Mouse (Mus musculus) thymus, adult 2 months (tissue): ENCODE data around the gene Olfml2b. TPM values are rescaled to one million over a fixed set of nuclear protein-coding genes. Genes with fewer than 3 reads are reported as not detected.
A peak's percentile ranks its signal among the peaks of the same experiment; 100 is the strongest.

Experiments used
- DNase-seq: peaks from one replicate; pipeline ENCODE4 v3.0.0; 2021
- H3K27ac ChIP-seq: fragments of 200-500 bp; 2 replicates; pipeline ENCODE4 v1.5.1; 2012; ENCODE audit warnings: low read length, control low read depth; ENCODE audit not compliant: control insufficient read depth, insufficient read depth
- H3K27me3 ChIP-seq: fragments of 200-500 bp; 2 replicates; pipeline ENCODE4 v1.6.1; 2012; ENCODE audit warnings: mild to moderate bottlenecking, low read length, moderate library complexity, mixed read lengths; ENCODE audit not compliant: control insufficient read depth, insufficient read depth
- H3K36me3 ChIP-seq: fragments of 200-500 bp; 2 replicates; pipeline ENCODE4 v1.6.1; 2012; ENCODE audit warnings: mild to moderate bottlenecking, low read length, moderate library complexity; ENCODE audit not compliant: control insufficient read depth, insufficient read depth
- H3K4me1 ChIP-seq: fragments of 200-500 bp; replicated peaks from 2 replicates; pipeline ENCODE4 v1.6.1; 2012; ENCODE audit warnings: low read length; ENCODE audit not compliant: control insufficient read depth, insufficient read depth
- H3K4me3 ChIP-seq: fragments of 200-500 bp; 2 replicates; pipeline ENCODE4 v1.5.1; 2012; ENCODE audit warnings: mild to moderate bottlenecking, low read length, control low read depth, moderate library complexity; ENCODE audit not compliant: control insufficient read depth, insufficient read depth
- CTCF ChIP-seq: fragments of 200-500 bp; IDR thresholded peaks from 2 replicates; pipeline ENCODE4 v1.5.1; 2012; ENCODE audit warnings: mild to moderate bottlenecking, control low read depth, low read length, moderate library complexity, borderline replicate concordance; ENCODE audit not compliant: control insufficient read depth, poor library complexity, insufficient read depth; ENCODE audit errors: extremely low read depth
- POLR2A ChIP-seq: fragments of 200-500 bp; IDR thresholded peaks from 2 replicates; pipeline ENCODE4 v1.6.1; 2012; ENCODE audit warnings: mild to moderate bottlenecking, low read length, control low read depth, moderate library complexity; ENCODE audit not compliant: control insufficient read depth, poor library complexity, insufficient read depth; ENCODE audit errors: extremely low read depth
- WGBS: fragments of 180-500 bp; shearing (Covaris S2); methylation state at CpG from one replicate; pipeline ENCODE4 v1.1.7; 2018; 5-methylcytosine and 5-hydroxymethylcytosine counted together
- polyA plus RNA-seq: library from polyadenylated mRNA; depleted of rRNA; stranded (reverse); fragments of >200 nt; gene quantifications from 2 replicates; pipeline ENCODE4 v1.2.3, GENCODE M21; 2012

Gene Olfml2b
- polyA plus RNA-seq, 1 experiment: 4.8 TPM

DNA sequence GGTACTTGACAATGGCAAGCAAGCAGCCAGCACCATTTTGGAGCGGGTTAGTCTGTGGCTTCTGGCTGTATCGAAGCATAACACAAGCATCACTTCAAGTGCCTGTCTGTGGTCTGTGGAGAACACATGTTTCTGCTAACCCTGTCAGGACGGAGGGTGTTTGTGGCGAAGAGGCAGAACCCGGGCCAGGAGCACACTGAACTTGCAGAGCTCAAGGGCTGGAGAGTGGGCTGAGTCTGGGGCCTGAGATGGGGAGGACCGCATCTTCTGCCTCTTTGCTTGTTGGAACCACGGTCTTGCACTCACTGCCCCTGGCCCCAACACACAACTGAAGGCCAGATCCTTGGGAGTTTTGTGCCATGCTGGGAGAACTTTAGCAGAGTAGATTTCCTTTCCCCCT, 34.5 kb upstream of the Olfml2b start:
- Histone ChIP-seq H3K27me3 (no peaks in the 10 kb centered on the region), H3K27ac (no peak overlapping the region), H3K36me3 (no peaks in the 10 kb centered on the region), H3K4me1 (no peaks in the 10 kb centered on the region), H3K4me3 (no peak overlapping the region)
- TF ChIP-seq POLR2A: no peak
- no peak for TF ChIP-seq CTCF
- WGBS: 24% methylated on average over 7 of the region's 7 CpGs
- no peak for DNase-seq

DNA sequence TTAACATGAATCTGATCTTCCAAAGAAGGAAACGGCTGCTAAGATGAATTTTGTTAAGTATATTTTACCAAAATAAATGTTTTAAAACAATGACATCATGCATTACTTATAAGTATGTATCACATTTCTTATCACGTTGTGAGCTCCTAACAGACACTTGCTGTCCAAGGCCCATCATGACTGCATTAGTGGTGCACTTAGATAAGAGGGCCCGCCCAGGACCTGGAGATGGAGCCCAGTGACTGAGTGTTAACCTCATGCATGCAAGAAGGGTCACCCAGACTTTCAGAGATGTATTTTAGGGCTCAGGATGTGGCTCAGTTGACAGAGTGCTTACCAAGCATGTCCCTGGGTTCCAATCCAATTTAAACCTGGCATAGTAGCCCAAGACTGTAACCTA, 34.0 kb upstream of the Olfml2b start:
- 80% methylated on average over 3 of the region's 3 CpGs for WGBS
- no peak for DNase-seq
- H3K4me1 ChIP-seq: no peaks in the 10 kb centered on the region
- TF ChIP-seq CTCF (no peak), POLR2A (no peak)
- H3K27ac ChIP-seq: no peak overlapping the region
- H3K27me3 ChIP-seq: no peaks in the 10 kb centered on the region
- no peak overlapping the region for H3K4me3 ChIP-seq
- no peaks in the 10 kb centered on the region for H3K36me3 ChIP-seq

DNA sequence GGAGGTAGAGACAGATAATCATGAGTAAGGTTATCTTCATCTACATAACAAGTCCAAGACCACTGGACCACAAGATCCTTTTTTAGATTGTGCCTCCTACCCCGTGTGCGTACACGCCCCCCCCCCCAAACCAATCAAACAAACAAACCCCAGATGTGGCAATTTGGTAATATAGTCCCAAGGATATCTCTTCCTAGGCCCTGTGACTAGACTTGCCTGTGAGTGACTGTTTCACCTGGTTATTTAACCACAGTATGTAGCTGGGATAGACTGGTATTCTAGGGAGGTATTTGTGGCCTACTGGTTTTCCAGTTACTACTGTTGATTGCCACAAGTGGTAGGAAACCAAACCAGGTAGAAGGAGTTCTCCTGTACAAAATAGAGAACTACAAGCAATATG, 33.6 kb upstream of the Olfml2b start:
- TF ChIP-seq CTCF: no peak
- no peak for TF ChIP-seq POLR2A
- DNase-seq: no peak
- Histone ChIP-seq H3K36me3 (no peaks in the 10 kb centered on the region), H3K4me1 (no peaks in the 10 kb centered on the region), H3K27ac (no peak overlapping the region), H3K4me3 (no peak overlapping the region), H3K27me3 (no peaks in the 10 kb centered on the region)
- WGBS: 71% methylated on average over 3 of the region's 3 CpGs

DNA sequence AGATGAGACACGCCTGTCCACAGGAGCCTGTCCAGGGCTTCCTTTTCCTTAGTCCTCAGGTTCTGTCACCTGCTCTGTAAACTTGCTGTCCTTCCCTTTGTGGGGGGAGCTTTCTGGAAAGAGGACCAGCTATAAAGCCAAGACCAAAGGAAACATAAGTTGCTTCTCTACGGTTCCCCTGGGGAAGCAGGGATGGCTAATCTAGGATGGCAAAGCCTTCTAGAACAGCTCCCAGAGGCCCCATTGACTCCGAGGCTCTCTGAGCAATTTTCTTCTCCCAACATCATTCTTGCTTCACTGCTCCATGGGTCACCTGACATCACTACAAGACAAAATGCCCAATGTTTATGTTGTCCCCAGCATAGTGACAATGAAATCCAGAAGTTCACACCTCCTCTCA, 32.7 kb upstream of the Olfml2b start:
- Histone ChIP-seq H3K36me3 (no peaks in the 10 kb centered on the region), H3K27ac (no peak overlapping the region), H3K27me3 (no peaks in the 10 kb centered on the region), H3K4me3 (no peak overlapping the region), H3K4me1 (no peaks in the 10 kb centered on the region)
- DNase-seq: no peak
- no peak for TF ChIP-seq CTCF
- no peak for TF ChIP-seq POLR2A
- WGBS: 96% methylated on average over 3 of the region's 3 CpGs

DNA sequence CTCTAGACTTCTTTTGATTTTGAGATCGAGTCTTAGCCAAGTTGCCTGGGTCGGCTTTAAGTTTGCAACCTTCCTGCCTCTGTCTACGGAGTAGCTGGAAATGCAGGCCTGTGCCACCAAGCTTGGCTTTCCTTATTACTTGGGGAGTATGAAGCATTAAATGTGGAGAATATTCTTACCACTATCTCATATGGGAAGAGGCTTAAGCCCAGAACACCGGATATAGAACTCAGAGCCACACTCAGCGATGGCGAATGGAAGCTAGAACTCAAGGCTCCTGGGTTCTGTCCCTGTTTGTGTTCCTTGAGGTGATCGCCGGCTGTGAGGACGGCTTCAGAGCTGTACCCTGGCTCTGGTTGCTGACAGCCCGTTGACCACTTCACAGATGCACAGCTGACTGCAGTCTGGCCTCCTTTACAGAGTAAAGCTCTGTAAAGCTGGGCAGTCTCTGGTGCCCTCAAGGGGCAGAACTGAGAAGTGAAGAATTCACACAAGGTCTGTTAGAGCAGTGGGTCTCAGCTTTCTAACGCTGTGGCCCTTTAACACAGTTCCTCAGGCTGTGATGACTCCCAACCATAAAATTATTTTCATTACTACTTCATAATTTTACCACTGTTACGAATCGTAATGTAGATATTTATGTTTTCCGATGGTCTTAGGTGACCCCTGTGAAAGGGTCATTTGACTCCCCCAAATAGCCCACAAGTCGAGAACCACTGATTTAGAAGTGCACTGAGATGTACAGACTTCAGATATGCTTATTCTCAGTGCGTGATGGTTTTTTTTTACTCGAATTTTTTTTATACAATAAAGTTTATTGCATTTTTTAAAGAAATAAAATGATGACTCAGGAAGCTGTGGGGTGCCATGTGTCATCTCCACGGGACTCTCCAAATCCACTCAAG, 31.1 kb upstream of the Olfml2b start:
- Histone ChIP-seq H3K27ac (no peak overlapping the region), H3K4me1 (no peaks in the 10 kb centered on the region), H3K27me3 (no peaks in the 10 kb centered on the region), H3K4me3 (no peak overlapping the region), H3K36me3 (no peaks in the 10 kb centered on the region)
- TF ChIP-seq POLR2A (no peak), CTCF (no peak)
- WGBS: 69% methylated on average over 18 of the region's 18 CpGs
- peak; percentile 27 for DNase-seq

DNA sequence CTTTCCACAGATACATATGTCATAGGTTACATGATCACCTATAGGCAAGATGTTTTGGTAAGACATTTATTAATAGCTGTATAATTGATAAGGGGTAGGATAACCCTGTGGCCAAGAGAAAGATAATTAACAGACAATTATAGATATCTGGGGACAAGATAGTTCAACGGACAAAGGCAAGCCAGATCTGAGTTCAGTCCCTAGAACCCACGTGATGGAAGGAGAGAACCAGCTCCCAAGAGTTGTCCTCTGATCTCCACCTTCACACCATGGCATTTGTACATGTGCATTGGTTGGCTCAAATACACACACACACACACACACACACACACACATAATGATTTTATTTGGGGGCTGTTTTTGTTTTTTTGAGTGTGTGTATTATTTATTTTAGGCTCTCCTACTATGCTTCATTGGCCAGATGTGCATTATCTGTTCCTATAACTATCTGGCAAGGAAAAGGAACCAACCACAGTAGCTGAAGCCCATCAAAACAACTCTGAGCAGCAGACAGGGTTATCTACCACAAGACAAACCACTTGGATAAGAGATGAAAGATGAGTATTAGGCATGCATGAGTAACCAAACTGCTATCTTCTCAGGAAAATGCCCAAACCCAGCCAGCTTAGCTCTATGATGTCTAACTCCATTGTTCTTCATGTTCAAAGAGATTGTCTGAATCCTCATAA, 24.5 kb upstream of the Olfml2b start:
- 95% methylated on average over 2 of the region's 2 CpGs for WGBS
- DNase-seq: no peak
- Histone ChIP-seq H3K4me3 (no peak overlapping the region), H3K4me1 (0 out of 2 replicates have a peak, but pooled peaks cover 2% of the 10 kb centered on the region), H3K36me3 (no peaks in the 10 kb centered on the region), H3K27me3 (no peaks in the 10 kb centered on the region), H3K27ac (no peak overlapping the region)
- TF ChIP-seq CTCF: no peak

DNA sequence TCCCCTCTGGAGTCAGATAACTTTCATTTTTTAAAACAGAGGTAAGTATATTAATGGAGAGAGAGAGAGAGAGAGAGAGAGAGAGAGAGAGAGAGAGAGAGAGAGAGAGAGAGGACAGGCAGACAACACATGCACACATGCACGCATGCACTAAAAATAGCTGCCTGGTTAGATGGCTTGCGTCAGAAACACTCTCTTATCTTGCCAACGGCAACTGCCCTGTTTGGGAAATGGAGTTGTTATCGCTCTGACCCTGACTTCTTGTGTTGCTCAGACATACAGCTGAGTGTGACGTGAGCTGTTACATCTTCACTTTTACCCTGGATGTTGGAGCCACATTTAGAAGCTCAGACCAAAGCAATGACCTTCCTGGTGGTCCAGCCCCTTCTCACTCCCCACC, 21.4 kb upstream of the Olfml2b start:
- no peak for TF ChIP-seq CTCF
- no peak for TF ChIP-seq POLR2A
- H3K27ac ChIP-seq: no peak overlapping the region
- 0 out of 2 replicates have a peak, but pooled peaks cover 2% of the 10 kb centered on the region for H3K4me1 ChIP-seq
- DNase-seq: no peak
- no peak overlapping the region for H3K4me3 ChIP-seq
- H3K27me3 ChIP-seq: no peaks in the 10 kb centered on the region
- WGBS: 16% methylated on average over 5 of the region's 5 CpGs
- no peaks in the 10 kb centered on the region for H3K36me3 ChIP-seq
